ENCODE assay signal across 8 mouse cellular contexts in genomic region chr13:95639336-95640116, GRCm38 (mm10). TPM values are rescaled to one million over a fixed set of nuclear protein-coding genes. Genes with fewer than 3 reads are reported as not detected.
A peak's percentile ranks its signal among the peaks of the same experiment; 100 is the strongest.
DNase-seq lines count a peak whose midpoint lies in the region; ATAC-seq and TF ChIP-seq lines count a peak whose summit lies in the region.

No protein-coding gene starts in this region.

- H3K36me3 ChIP-seq in stomach, embryonic 14.5 days (ENCODE audit: control insufficient read depth, insufficient read depth, low read length) = peaks cover 5% of the 10 kb centered on the region
- no peaks in the 10 kb centered on the region; the same call in 1 of the 2 replicates for H3K36me3 ChIP-seq in stomach, postnatal 0 days (ENCODE audit: control insufficient read depth, insufficient read depth, low read length)
- no peaks in the 10 kb centered on the region for H3K36me3 ChIP-seq in heart, embryonic 16.5 days (ENCODE audit: control insufficient read depth, insufficient read depth)
- H3K36me3 ChIP-seq in liver, embryonic 13.5 days = peaks cover 39% of the 10 kb centered on the region

- H3K4me3 ChIP-seq in stomach, embryonic 14.5 days (ENCODE audit: low read depth, low read length) = no peak overlapping the region
- no peak overlapping the region for H3K4me3 ChIP-seq in stomach, postnatal 0 days (ENCODE audit: low read depth, low read length)
- H3K4me3 ChIP-seq in heart, embryonic 16.5 days (ENCODE audit: low read length) = no peak overlapping the region
- H3K4me3 ChIP-seq in liver, embryonic 13.5 days (replicated peaks) = no peak overlapping the region

- peak overlapping the region; percentile 61 for H3K27ac ChIP-seq in stomach, embryonic 14.5 days (ENCODE audit: low read length)
- H3K27ac ChIP-seq in stomach, postnatal 0 days (replicated peaks) = no peak overlapping the region
- H3K27ac ChIP-seq in heart, embryonic 16.5 days (ENCODE audit: low read length) = peak overlapping the region; percentile 91
- H3K27ac ChIP-seq in liver, embryonic 13.5 days = peak overlapping the region; percentile 35; the same call in 1 of the 2 replicates

- DNase-seq in stomach, postnatal 0 days (ENCODE audit: low spot score) = no peak
- DNase-seq in liver, embryonic 13.5 days = no peak
- DNase-seq in retina, postnatal 1 day = peak; percentile 73
- DNase-seq in cerebellum, adult 11-12 months = no peak
- no peak for DNase-seq in gastrocnemius, postnatal 4 days (ENCODE audit: low spot score in 2 of 2)

- no peak for ATAC-seq in stomach, embryonic 14.5 days (ENCODE audit: insufficient number of reproducible peaks, insufficient read depth, low FRiP score, low read depth)
- ATAC-seq in stomach, postnatal 0 days (ENCODE audit: low FRiP score, low TSS enrichment) = no peak
- no peak for ATAC-seq in heart, embryonic 16.5 days (replicated peaks; ENCODE audit: extremely low read depth, insufficient read depth, low FRiP score)
- ATAC-seq in liver, embryonic 13.5 days (ENCODE audit: low read depth) = no peak
- no peak for ATAC-seq in erythroblast, adult 5-6 weeks (replicated peaks; ENCODE audit: low FRiP score, poor library complexity, severe bottlenecking)

- H3K27me3 ChIP-seq in stomach, embryonic 14.5 days (ENCODE audit: control insufficient read depth, insufficient read depth, low read length) = no peaks in the 10 kb centered on the region
- H3K27me3 ChIP-seq in stomach, postnatal 0 days (ENCODE audit: control insufficient read depth, insufficient read depth, low read length) = no peaks in the 10 kb centered on the region
- no peaks in the 10 kb centered on the region for H3K27me3 ChIP-seq in heart, embryonic 16.5 days (ENCODE audit: control insufficient read depth, insufficient read depth, low read length)
- H3K27me3 ChIP-seq in liver, embryonic 13.5 days = no peaks in the 10 kb centered on the region

- no peak for TF ChIP-seq CTCF in stomach, postnatal 0 days (IDR thresholded peaks at IDR 0.05; ENCODE audit: low read depth)

- H3K9ac ChIP-seq in stomach, embryonic 14.5 days (replicated peaks; ENCODE audit: low read depth, low read length) = no peak overlapping the region
- H3K9ac ChIP-seq in stomach, postnatal 0 days (ENCODE audit: low read length) = no peak overlapping the region
- peak overlapping the region; percentile 55 for H3K9ac ChIP-seq in heart, embryonic 16.5 days (ENCODE audit: low read length)
- H3K9ac ChIP-seq in liver, embryonic 13.5 days = no peak overlapping the region

- 50% methylated on average over 15 of the region's 15 CpGs for WGBS in stomach, embryonic 14.5 days
- 50% methylated on average over 15 of the region's 15 CpGs for WGBS in stomach, postnatal 0 days
- WGBS in heart, embryonic 16.5 days = 50% methylated on average over 15 of the region's 15 CpGs
- WGBS in liver, embryonic 13.5 days (ENCODE audit: insufficient replicate concordance) = 70% methylated on average over 15 of the region's 15 CpGs

- no peak for TF ChIP-seq EP300 in stomach, postnatal 0 days (optimal IDR thresholded peaks at IDR 0.05)

- no peaks in the 10 kb centered on the region for H3K9me3 ChIP-seq in stomach, embryonic 14.5 days (ENCODE audit: control insufficient read depth, low read depth, low read length)
- no peaks in the 10 kb centered on the region for H3K9me3 ChIP-seq in stomach, postnatal 0 days (ENCODE audit: control insufficient read depth, low read length)
- H3K9me3 ChIP-seq in heart, embryonic 16.5 days (replicated peaks; ENCODE audit: control insufficient read depth, low read length) = no peaks in the 10 kb centered on the region
- H3K9me3 ChIP-seq in liver, embryonic 13.5 days (replicated peaks) = no peaks in the 10 kb centered on the region

- H3K4me2 ChIP-seq in stomach, embryonic 14.5 days (replicated peaks; ENCODE audit: low read depth, low read length) = no peak overlapping the region
- H3K4me2 ChIP-seq in stomach, postnatal 0 days (replicated peaks; ENCODE audit: low read depth) = no peak overlapping the region
- H3K4me2 ChIP-seq in heart, embryonic 16.5 days (ENCODE audit: low read depth, low read length) = no peak overlapping the region
- no peak overlapping the region for H3K4me2 ChIP-seq in liver, embryonic 13.5 days

- peaks cover 16% of the 10 kb centered on the region; the same call in 1 of the 2 replicates for H3K4me1 ChIP-seq in stomach, embryonic 14.5 days (ENCODE audit: control insufficient read depth, insufficient read depth, low read length)
- no peaks in the 10 kb centered on the region for H3K4me1 ChIP-seq in stomach, postnatal 0 days (replicated peaks; ENCODE audit: control insufficient read depth, insufficient read depth)
- H3K4me1 ChIP-seq in heart, embryonic 16.5 days (ENCODE audit: control insufficient read depth, insufficient read depth, low read length) = peaks cover 23% of the 10 kb centered on the region
- H3K4me1 ChIP-seq in liver, embryonic 13.5 days (replicated peaks) = peaks cover 31% of the 10 kb centered on the region

RNA-seq across cellular contexts. Expression of gene F2r, which starts 21.2 kb away (rescaled TPM):
- polyA plus RNA-seq in stomach, embryonic 14.5 days (2014; fragmentation: Nextera tagmentation; extraction: Ambion mirVana) = 74.0 and 77.2 TPM in 2 replicates
- 20.1 and 23.0 TPM in 2 replicates for polyA plus RNA-seq in stomach, postnatal 0 days (2015; fragmentation: Nextera tagmentation; extraction: Ambion mirVana)
- 96.3 and 107 TPM in 2 replicates for polyA plus RNA-seq in heart, embryonic 16.5 days (2015; fragmentation: Nextera tagmentation; extraction: Ambion mirVana)
- 42.8 and 53.6 TPM in 2 replicates for polyA plus RNA-seq in liver, embryonic 13.5 days (2015; fragmentation: Nextera tagmentation; extraction: Ambion mirVana)
- 4.8 and 5.0 TPM in 2 replicates for total RNA-seq in erythroblast, adult 5-6 weeks (2015; ENCODE audit: low replicate concordance)
- total RNA-seq in erythroblast, adult 5-6 weeks (2017; ENCODE audit: low replicate concordance) = 1.4 and 3.3 TPM in 2 replicates
- 10 to 100 TPM; 30.2 to 33.2 TPM for total RNA-seq in gastrocnemius, postnatal 4 days (2021)

RNA-seq across cellular contexts. Expression of gene F2rl2, which starts 57.1 kb away (rescaled TPM):
- 0.45 and 1.2 TPM in 2 replicates for polyA plus RNA-seq in stomach, embryonic 14.5 days (2014; fragmentation: Nextera tagmentation; extraction: Ambion mirVana)
- polyA plus RNA-seq in stomach, postnatal 0 days (2015; fragmentation: Nextera tagmentation; extraction: Ambion mirVana) = 0.18 and 0.21 TPM in 2 replicates
- 0.37 and 0.72 TPM in 2 replicates for polyA plus RNA-seq in heart, embryonic 16.5 days (2015; fragmentation: Nextera tagmentation; extraction: Ambion mirVana)
- polyA plus RNA-seq in liver, embryonic 13.5 days (2015; fragmentation: Nextera tagmentation; extraction: Ambion mirVana) = 13.4 and 17.9 TPM in 2 replicates
- total RNA-seq in erythroblast, adult 5-6 weeks (2015; ENCODE audit: low replicate concordance) = 1.0 and 4.2 TPM in 2 replicates
- 0.14 and 1.0 TPM in 2 replicates for total RNA-seq in erythroblast, adult 5-6 weeks (2017; ENCODE audit: low replicate concordance)
- total RNA-seq in gastrocnemius, postnatal 4 days (2021) = under 1 TPM in 1 of 2 experiments, not detected in 1; 0.10 TPM
